Mouse (Mus musculus): Measurements from ENCODE around the gene Plce1.

The Plce1 gene

DNA sequence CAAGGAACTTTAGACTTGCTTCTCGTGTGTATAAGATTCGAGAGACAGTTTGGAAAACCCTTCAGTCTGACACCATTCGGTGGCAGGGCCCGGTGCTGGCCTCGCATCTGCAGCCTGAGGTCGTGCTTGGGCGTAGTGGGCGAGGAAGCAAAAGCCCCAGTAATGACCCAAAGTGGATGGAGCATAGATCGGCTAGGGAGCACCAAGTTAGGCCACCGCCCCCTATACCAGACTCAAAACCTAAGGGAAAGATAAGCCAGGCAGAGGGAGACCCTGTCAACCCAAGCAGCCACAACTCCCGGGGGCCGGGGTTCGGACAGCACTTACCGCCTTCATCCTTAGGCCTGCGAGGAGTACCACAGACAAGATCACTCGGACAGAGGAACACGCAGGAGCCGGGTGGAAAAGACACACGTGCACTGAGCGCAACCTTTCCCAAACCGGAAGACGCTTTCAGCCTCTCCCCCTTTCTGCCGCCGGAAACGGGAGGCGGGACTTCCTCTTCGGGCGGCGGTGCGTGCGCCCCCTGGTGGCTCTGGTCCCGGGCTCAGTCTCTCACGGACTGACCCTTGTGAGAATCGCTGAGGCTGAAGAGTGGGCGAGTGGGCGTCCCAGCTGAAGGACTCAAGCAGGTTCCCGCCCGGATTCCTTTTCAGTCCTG, 338.0 kb downstream of the Plce1 start, which contains the start of gene Noc3l:
Gene Noc3l (minus strand): TSS at position 472 of the 661 bp plus-strand sequence.
- peak; percentile 90 to 94 for DNase-seq (ENCODE audit: low spot score in 2 of 2)

DNA sequence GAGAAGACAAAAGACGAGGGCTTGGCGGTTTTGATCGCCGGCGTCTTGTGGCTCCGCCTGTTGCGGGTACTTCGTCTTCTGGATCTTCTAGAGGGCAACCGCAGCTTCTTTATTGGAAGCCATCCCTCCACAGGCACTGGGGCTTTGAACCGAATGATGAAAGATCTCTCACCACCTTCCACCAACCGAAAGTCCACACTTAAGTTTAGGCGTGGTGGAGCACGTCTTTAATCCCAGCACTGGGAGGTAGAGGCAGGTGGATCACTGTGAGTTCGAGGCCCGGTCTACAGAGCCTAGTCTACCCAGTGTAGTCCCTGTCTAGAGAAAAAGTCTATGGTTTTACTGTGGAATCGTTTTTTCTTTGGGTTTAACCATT, 338.5 kb downstream of the Plce1 start:
- DNase-seq (ENCODE audit: low spot score in 2 of 2): no peak

DNA sequence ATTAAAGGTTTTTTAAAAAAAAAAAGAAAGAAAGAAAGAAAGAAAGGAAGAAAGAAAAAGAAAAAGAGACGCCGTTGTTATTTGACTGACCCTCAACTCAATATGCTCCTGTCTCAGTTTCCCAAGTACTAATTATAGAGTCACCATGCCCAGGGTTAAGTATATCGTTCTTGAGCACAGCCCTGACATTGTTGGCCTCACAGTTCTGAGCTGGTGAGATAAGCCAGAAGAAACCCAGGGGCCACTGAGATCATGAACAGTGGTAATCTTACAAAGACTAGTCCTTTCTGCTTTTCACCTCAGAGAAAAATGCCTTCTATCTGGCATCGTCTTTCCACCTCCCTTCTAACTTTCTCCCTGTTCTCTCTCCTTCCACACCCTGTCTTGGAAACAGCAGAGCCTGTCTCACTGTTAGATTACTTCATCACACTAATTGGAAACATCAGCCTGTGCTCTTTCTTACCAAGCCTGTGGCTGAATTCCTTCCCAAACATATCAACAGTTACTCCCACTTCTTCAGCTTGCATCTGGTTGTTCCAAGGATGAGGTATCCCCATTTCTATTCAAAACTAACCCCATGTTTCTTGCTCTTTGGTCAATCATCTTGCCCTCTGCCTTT, 339.4 kb downstream of the Plce1 start:
- DNase-seq (ENCODE audit: low spot score in 2 of 2): no peak

DNA sequence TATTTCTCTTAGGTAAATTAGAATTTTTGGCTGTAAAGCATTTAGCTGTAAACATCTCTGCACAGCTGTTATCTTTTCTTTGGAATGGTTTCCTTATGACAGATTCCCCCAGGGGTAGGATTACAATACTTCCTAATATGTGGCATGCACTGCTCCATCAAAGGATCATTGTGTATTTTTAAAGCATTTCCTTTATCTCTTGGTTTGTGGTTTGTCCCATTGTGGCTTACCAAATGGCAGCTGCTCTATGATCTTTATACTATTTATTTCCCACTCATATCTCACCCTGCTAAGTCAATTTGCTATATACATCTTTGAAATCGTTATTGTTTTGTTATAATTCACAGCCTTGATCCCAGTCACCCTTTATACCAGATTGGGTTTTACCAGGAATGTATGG, 352.3 kb downstream of the Plce1 start:
- DNase-seq (ENCODE audit: low spot score in 2 of 2): no peak

Data from urinary bladder, adult 18-20 months (tissue).